ENCODE assay signal across 24 mouse cellular contexts in genomic region chr10:28013401-28013800, GRCm38 (mm10).
"Had no signal": no experiment of that assay in that cellular context is flagged by ENCODE, and none has a peak within 500 bp of the region (broad histone marks: within the 10 kb centered on the region; RNA-seq: fewer than 3 reads in every experiment).

No protein-coding gene starts in this region.

- DNase-seq: gastrocnemius, postnatal 14 days; gastrocnemius, postnatal 36 days; heart, adult 11 months; heart, adult 2 months; heart, postnatal 14 days; heart, postnatal 36 days; kidney, adult 11 months; kidney, postnatal 14 days; kidney, postnatal 36 days; layer of hippocampus, adult 9-11 months; layer of hippocampus, postnatal 36 days; left cerebral cortex, postnatal 4 days had no signal

- H3K4me3 ChIP-seq: heart, adult 2 months; heart, embryonic 13.5 days; heart, embryonic 15.5 days; hindbrain, embryonic 13.5 days; hindbrain, embryonic 15.5 days; kidney, embryonic 15.5 days; limb, embryonic 13.5 days; limb, embryonic 15.5 days; liver, embryonic 12.5 days had no signal

- ATAC-seq: hindbrain, postnatal 0 days; intestine, embryonic 16.5 days; liver, embryonic 12.5 days had no signal

- H3K9ac ChIP-seq: heart, embryonic 13.5 days; heart, embryonic 15.5 days; hindbrain, embryonic 13.5 days; hindbrain, embryonic 15.5 days; kidney, embryonic 15.5 days; limb, embryonic 13.5 days; limb, embryonic 15.5 days; liver, embryonic 12.5 days had no signal

- H3K4me1 ChIP-seq: heart, embryonic 15.5 days; hindbrain, embryonic 13.5 days; hindbrain, embryonic 15.5 days; kidney, embryonic 15.5 days; limb, embryonic 13.5 days; limb, embryonic 15.5 days; liver, embryonic 12.5 days had no signal

- H3K4me2 ChIP-seq: heart, embryonic 11.5 days; heart, embryonic 13.5 days; heart, embryonic 15.5 days; hindbrain, embryonic 13.5 days; hindbrain, embryonic 15.5 days; kidney, embryonic 15.5 days; limb, embryonic 13.5 days; limb, embryonic 15.5 days; liver, embryonic 12.5 days had no signal

- H3K9me3 ChIP-seq: heart, embryonic 13.5 days; heart, embryonic 15.5 days; hindbrain, embryonic 13.5 days; hindbrain, embryonic 15.5 days; kidney, embryonic 15.5 days; limb, embryonic 13.5 days; limb, embryonic 15.5 days; liver, embryonic 12.5 days had no signal

- H3K27me3 ChIP-seq: heart, embryonic 13.5 days; heart, embryonic 15.5 days; hindbrain, embryonic 13.5 days; hindbrain, embryonic 15.5 days; kidney, embryonic 15.5 days; limb, embryonic 13.5 days; limb, embryonic 15.5 days; liver, embryonic 12.5 days had no signal

- H3K36me3 ChIP-seq: heart, embryonic 13.5 days; heart, embryonic 15.5 days; hindbrain, embryonic 13.5 days; hindbrain, embryonic 15.5 days; kidney, embryonic 15.5 days; limb, embryonic 13.5 days; limb, embryonic 15.5 days; liver, embryonic 12.5 days had no signal

- H3K27ac ChIP-seq: heart, adult 2 months; heart, embryonic 13.5 days; heart, embryonic 15.5 days; hindbrain, embryonic 13.5 days; hindbrain, embryonic 15.5 days; hindbrain, postnatal 0 days; kidney, embryonic 15.5 days; kidney, postnatal 0 days; limb, embryonic 13.5 days; limb, embryonic 15.5 days; liver, embryonic 12.5 days had no signal
